Mouse (Mus musculus): ENCODE measurements around the gene Xpo5. TPM values are rescaled to one million over a fixed set of nuclear protein-coding genes. Genes with fewer than 3 reads are reported as not detected.

The Xpo5 gene
- 23.2 and 24.0 TPM in 2 replicates for polyA plus RNA-seq (2012; rRNA removed)

- peak; percentile 84 for DNase-seq (ENCODE audit: low spot score)
These were observed at the start of gene Xpo5, which contains the start of gene Polh for GRCm38 (mm10) chr17:46202421-46203071. TSS of gene Xpo5 (plus strand) at chr17:46202782. TSS of gene Polh (minus strand) at chr17:46202645.

DNA sequence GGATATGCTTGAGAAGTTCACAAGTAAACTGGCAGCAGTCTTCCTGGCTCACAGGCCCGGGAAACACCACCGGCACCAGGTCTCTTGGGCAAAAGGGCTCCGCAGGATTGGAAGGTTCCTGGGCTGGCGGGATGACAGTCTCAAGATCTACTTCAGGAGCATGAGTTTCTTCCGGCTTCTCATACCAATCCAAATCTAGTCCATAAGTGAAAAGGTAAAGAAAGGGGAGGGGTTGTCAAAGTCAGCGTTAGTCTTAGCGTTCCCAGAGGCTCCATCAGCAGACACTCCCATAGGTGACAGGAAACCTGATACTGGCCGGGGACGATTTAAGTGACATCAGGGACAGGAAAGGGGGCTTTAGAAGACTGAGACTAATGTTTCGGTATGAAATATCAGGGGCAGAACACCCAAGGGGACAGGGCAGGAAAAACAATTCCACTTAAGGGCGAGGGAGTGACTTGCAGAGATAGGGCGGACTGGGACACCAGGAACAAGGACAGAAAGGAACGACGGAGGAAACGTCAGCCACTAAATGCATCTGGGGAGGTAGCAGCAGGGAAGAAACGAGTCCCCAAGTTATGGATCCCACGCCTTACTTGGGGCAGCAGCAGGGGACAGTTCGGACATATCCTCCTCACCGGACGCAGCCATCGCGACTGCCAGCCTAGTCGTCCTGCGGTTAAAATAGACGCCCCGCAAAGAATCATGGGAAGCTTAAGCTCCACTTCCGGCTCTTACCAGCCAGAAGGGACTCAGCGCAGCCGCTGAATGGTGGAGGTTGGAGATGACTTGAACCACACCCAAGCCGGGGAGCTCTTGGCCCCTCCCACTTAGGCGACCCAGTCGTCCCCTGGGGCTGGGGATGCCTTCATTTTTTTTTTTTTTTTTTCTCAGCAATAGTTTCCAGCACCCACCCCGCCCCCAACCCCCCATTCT is 49.5 kb upstream of the Xpo5 start, which contains the start of gene Mad2l1bp:
Gene Mad2l1bp, minus strand, starts transcription at position 707 of the 936 bp plus-strand sequence.
- peak; percentile 60 for DNase-seq (ENCODE audit: low spot score)

DNA sequence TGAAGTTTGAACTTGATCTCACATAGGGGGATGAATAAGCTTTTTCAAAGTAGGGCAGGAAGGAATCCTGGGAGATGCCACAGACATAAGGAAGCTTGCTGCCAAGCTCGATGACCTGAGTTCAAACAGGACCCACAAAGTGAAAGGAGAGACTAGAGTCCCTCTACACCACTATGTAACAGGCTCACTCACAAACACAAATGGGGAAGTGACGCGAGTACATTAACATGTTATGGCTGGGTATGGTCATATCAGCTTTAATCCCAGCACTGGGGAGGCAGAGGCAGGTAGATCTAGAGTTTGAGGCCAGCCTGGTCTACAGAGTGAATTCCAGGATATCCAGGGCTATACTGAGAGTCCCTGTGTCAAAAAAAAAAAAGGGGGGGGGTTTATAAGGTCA is 48.2 kb upstream of the Xpo5 start:
- DNase-seq (ENCODE audit: low spot score) = no peak

DNA sequence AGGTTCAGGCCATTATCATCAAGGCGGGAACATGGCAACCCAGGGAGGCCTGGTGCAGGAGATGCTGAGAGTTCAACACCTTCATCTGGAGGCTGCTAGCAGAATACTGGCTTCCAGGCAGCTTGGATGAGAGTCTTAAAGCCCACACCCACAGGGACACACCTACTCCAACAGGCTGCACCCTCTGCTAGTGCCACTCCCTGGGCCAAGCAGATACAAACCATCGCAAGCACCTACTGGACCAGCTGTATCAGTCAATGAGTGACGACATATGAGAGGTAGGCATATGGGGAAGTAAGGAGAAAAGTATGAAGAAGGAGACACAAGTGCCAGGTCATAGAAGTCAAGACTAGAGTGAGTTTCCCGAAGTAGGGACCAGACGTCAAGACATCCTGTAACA is 45.9 kb upstream of the Xpo5 start:
- no peak for DNase-seq (ENCODE audit: low spot score)

DNA sequence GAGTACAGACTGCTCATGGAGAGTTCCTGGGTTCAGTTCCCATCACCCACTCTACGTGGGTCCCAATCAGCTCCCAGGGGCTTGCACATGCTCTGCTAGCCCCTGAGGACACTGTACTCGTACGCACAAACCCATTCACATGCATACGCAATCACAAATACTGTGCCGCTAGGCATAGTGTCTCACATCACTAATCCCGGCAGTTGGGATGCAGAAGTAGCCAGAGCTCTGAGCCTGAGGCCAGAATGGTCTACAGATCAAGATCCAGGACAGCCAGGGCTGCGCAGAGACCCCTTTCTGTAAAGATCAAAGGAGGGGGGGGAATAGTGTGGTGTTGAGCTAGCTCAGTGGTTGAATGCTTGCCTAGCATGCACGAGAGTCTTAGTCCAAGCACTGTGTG is 45.5 kb upstream of the Xpo5 start:
- DNase-seq (ENCODE audit: low spot score) = no peak

- DNase-seq (ENCODE audit: low spot score) = no peak
These were observed 43.3 kb upstream of the Xpo5 start for GRCm38 (mm10) chr17:46159236-46159635.

DNA sequence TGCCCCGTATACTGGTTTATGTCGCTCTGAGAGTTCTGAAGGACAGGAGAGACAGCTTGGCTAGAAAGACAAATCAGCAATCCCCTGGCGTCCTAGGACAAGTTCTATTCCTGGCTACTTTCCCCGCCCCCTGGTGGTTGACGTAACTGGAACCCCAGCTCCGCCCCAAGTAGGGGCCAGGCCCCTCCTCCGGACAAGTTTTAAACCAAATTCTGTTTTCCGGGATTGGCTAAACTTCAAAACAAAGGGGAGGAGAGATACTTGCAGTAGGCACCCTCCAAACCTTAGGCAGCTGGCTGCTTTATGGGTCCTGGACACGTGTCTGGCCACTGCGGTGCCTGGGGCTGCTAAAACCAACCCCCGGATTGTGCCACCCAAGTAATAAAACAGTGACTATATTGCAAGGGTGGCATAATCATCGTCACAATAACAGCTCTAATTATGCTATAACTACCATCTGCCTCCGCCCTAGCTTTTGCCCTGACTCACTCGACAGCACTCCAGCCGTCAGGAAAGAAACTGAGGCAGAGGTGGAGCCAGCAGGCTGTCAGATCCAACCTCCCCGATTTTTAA is 42.4 kb upstream of the Xpo5 start:
- DNase-seq (ENCODE audit: low spot score) = peak; percentile 75

- DNase-seq (ENCODE audit: low spot score) = peak; percentile 77
These were observed 41.9 kb upstream of the Xpo5 start, which contains the start of gene Gtpbp2 for GRCm38 (mm10) chr17:46160686-46161085. TSS of gene Gtpbp2 (plus strand) at chr17:46161032.

GRCm38 (mm10) chr17:46161179-46161578 is 41.4 kb upstream of the Xpo5 start:
- DNase-seq (ENCODE audit: low spot score) = no peak

DNA sequence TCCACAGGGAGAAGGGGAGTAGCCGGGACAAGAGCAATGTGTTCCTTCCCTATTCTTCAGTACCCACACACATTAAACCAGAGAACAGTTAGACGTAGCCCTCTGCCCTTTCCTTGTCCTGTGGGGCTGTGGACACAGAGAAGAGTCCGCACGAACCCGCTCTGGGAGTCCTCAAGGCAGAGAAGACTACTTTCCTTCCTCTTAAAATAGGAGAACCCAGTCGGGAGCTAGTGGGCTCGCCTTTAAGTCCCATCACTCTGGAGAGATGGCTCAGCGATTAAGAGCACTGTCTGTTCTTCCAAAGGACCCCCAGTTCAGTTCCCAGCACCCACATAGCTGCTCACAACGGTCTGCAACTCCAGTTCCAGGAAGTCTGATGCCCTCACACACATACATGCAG is 40.9 kb upstream of the Xpo5 start:
- DNase-seq (ENCODE audit: low spot score) = no peak

DNA sequence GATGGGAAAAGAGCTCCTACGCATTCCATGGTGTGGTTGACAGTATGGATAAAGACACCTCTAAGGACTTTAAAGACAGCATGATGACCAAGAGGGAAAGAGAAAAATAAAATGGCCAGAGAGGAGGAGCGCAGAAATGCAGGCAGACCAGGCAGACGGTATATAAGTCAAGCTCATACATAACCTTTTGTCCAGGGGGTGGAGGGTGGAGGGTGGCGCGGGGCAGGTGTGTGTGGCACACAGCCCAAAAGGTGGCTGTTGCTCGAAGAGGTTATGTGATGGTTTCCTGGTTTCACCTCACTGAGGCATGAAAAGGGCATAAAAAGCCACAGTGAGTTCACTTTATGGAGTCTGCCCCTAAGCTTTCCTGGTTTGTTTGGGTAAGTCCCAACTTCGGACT is 40.0 kb upstream of the Xpo5 start:
- DNase-seq (ENCODE audit: low spot score) = no peak

DNA sequence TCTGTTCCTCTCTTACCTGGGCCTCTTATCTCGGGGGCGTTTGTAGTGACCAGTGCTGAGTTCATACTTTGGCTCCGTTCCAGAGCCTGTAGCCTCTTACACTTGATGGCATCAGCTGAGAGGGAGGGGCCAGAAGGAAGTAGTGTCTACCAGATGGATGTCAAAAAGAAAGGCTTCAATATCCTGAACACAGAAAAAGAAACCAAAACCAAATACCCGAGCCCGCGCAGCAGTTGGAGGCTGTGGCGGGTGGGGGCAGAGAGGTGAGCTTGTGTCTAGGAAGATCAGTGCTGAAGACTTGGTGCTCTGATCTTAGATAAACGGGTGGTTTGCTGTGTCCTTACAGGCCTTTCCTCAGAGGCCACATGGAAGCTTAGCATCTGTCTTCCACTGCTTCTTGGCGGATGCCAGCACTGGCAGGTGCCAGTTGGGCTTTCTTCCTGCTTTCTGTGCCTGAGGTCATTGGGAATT is 39.6 kb upstream of the Xpo5 start:
- no peak for DNase-seq (ENCODE audit: low spot score)

DNA sequence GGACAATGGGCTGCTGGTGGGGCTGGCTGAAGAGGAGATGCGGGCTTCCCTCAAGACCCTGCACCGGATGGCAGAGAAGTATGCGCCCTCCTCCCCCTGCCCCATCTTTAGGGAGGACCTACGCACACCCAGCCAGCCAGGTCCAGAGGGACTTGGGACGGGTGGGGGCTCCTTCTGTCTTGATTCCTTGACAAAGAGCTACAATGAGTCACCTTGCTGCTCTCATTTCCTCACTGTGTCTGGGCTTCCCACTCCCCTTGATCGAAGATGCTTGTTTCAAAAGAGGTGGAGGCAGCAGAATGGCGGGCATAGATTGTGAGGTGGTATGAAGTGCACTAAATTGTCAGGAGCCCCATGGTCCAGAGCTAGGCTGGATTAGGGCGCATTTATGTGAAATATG is 38.3 kb upstream of the Xpo5 start:
- DNase-seq (ENCODE audit: low spot score) = no peak

- DNase-seq (ENCODE audit: low spot score) = no peak
These were observed 37.8 kb upstream of the Xpo5 start for GRCm38 (mm10) chr17:46164791-46165190.

- DNase-seq (ENCODE audit: low spot score) = no peak
These were observed 37.1 kb upstream of the Xpo5 start for GRCm38 (mm10) chr17:46165460-46165859.

DNA sequence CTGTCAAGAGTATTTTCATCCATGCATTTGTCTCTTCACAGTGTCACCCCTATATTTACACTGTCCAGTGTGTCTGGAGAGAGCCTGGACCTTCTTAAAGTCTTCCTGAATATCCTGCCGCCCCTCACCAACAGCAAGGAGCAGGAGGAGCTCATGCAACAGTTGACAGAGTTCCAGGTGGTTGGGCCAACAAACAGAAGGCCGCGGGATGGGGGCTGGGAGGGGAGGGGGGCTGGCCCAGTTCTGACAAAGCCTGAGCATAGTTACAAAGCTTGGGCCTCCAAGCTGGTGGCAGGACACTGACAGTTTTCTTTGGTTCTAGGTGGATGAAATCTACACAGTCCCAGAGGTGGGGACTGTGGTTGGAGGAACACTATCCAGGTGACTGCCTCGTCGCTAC is 36.3 kb upstream of the Xpo5 start:
- no peak for DNase-seq (ENCODE audit: low spot score)

- no peak for DNase-seq (ENCODE audit: low spot score)
These were observed 35.6 kb upstream of the Xpo5 start for GRCm38 (mm10) chr17:46167014-46167413.

DNA sequence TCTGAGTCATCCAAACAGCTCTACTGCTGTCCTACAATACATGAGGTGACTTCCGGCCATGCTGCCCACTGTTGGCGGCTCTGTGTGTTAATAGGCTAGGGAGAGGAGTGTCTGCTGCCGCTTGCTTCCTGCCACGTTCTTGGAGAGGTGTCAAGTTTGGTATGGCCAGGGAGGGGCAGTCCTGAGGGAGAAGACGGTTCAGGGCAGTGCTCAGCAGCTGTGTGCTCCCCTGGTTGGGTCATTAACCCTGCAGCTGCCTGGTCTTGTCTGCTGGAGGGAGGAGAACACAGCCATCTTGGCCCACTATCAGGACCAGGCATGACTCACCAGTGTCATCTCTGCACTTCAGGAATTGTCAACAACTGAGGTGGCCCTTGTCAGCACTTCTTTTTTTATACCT is 34.3 kb upstream of the Xpo5 start:
- no peak for DNase-seq (ENCODE audit: low spot score)

- no peak for DNase-seq (ENCODE audit: low spot score)
These were observed 33.8 kb upstream of the Xpo5 start for GRCm38 (mm10) chr17:46168768-46169167.

- DNase-seq (ENCODE audit: low spot score) = no peak
These were observed 32.0 kb upstream of the Xpo5 start for GRCm38 (mm10) chr17:46170538-46170937.

DNA sequence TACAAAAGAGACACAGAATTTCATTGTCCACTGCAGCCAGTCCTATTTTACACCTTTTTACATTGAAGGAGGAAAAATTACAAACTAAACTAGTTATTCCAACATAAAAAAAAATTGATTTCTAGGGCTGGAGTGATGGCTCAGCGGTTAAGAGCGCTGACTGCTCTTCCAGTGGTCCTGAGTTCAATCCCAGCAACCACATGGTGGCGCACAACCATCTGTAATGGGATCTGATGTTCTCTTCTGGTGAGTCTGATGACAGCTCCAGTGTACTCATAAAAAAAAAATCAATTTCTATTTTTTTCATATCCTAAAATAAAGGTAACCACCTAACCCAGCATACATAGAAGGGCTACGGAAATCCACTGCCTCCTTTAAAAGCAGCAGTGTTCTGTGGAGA is 20.3 kb upstream of the Xpo5 start:
- no peak for DNase-seq (ENCODE audit: low spot score)

GRCm38 (mm10) chr17:46188829-46189228 is 13.8 kb upstream of the Xpo5 start:
- DNase-seq (ENCODE audit: low spot score) = no peak

All from urinary bladder, adult 2 months (tissue).